Mouse (Mus musculus) urinary bladder, postnatal 0 days (tissue): ENCODE measurements around the gene Kdm8. TPM values are rescaled to one million over a fixed set of nuclear protein-coding genes. Genes with fewer than 3 reads are reported as not detected.

Experiments used
- polyA plus RNA-seq: library from polyadenylated mRNA; unstranded; fragments of >200 nt; fragmentation: Nextera tagmentation; extraction: Ambion mirVana; gene quantifications from 2 replicates; pipeline ENCODE4 v1.2.1, GENCODE M21; 2015

Gene Kdm8
- polyA plus RNA-seq = 3.3 and 3.9 TPM in 2 replicates

GRCm38 (mm10) chr7:125444464-125445401 is at the start of gene Kdm8:
TSS of gene Kdm8 (plus strand) at chr7:125444676.

DNA sequence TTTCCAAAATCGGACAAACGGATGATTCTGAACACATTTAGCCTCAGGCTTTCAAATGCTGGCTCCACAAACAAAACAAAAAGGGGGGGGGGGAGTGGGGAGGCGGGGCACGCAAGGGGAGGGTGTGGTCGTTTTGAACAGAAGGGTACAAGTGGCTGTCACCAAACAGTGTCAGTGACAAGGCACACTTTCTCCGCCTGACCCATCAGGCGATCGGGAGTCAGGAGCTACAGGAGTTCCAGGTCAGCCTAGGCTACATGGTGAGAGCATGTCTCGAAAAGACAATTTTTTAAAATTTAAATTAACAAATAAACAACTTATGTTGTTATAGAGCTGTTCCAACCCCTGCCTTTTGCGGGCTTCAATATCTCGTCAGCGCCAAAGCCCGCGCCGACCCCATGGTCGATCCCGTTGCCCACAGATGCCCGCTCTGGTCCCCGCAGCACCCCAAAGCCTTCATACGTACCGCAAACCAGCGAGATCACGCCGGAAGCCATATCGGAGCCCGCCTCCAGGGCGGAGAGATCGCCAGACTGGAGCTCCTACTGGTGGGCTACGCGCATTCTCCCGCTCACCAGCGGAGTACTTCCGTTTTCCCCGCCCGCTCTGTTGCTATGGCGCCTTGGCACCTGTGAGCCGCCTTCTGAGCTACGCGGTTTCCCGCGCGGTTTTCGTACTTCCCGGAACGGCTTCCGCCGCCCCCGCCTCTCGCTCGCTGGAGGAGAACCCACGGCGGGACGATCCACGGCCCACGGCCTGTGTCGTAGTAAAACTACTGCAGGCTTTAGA is 46.7 kb downstream of the Kdm8 start, which contains the start of gene Nsmce1:
Gene Nsmce1 (minus strand): TSS at position 650 of the 789 bp plus-strand sequence.

Other genes starting within 250 kb of the Kdm8 start
- gene Nsmce1, start 46.9 kb downstream of the Kdm8 start, polyA plus RNA-seq = 89.6 and 91.8 TPM in 2 replicates
- gene Il4ra, start 107.4 kb downstream of the Kdm8 start, polyA plus RNA-seq = 17.1 and 23.9 TPM in 2 replicates
- gene Il21r, start 158.8 kb downstream of the Kdm8 start, polyA plus RNA-seq = 1.1 and 1.5 TPM in 2 replicates